Mouse (Mus musculus) small intestine, adult 2 months (tissue): ENCODE results near the gene Krtap8-1. TPM values are rescaled to one million over a fixed set of nuclear protein-coding genes. Genes with fewer than 3 reads are reported as not detected.

ENCODE experiments used
- H3K27ac ChIP-seq: fragments of 200-500 bp; 2 replicates; pipeline ENCODE4 v1.5.1; 2012; ENCODE audit warnings: low read depth, low read length, control low read depth, inconsistent platforms; ENCODE audit not compliant: insufficient read depth
- H3K27me3 ChIP-seq: fragments of 200-500 bp; 2 replicates; pipeline ENCODE4 v1.6.1; 2012; ENCODE audit warnings: mild to moderate bottlenecking, moderate library complexity, low read length, inconsistent platforms; ENCODE audit not compliant: control insufficient read depth, insufficient read depth
- H3K36me3 ChIP-seq: fragments of 200-500 bp; 2 replicates; pipeline ENCODE4 v1.6.1; 2012; ENCODE audit warnings: mild to moderate bottlenecking, low read length, control low read depth, inconsistent platforms; ENCODE audit not compliant: control insufficient read depth, insufficient read depth
- H3K4me1 ChIP-seq: fragments of 200-500 bp; 2 replicates; pipeline ENCODE4 v1.6.1; 2012; ENCODE audit warnings: low read length, inconsistent platforms, mixed read lengths; ENCODE audit not compliant: control insufficient read depth, insufficient read depth, insufficient read length
- H3K4me3 ChIP-seq: fragments of 200-500 bp; 2 replicates; pipeline ENCODE4 v1.5.1; 2012; ENCODE audit warnings: low read depth, mild to moderate bottlenecking, control low read depth, inconsistent platforms, low read length, moderate library complexity
- CTCF ChIP-seq: fragments of 200-500 bp; IDR thresholded peaks from 2 replicates; pipeline ENCODE4 v1.5.1; 2012; ENCODE audit warnings: low read depth, mild to moderate bottlenecking, control low read depth, inconsistent platforms, low read length, moderate library complexity, mixed read lengths; ENCODE audit not compliant: insufficient replicate concordance, insufficient read length; ENCODE audit errors: extremely low read depth
- POLR2A ChIP-seq: fragments of 200-500 bp; IDR thresholded peaks from 2 replicates; pipeline ENCODE4 v1.6.1; 2012; ENCODE audit warnings: low read depth, mild to moderate bottlenecking, control low read depth, inconsistent platforms, low read length, moderate library complexity
- WGBS: fragments of 180-500 bp; shearing (Covaris S2); methylation state at CpG from one replicate; pipeline ENCODE4 v1.1.7; 2018; 5-methylcytosine and 5-hydroxymethylcytosine counted together
- polyA plus RNA-seq: library from polyadenylated mRNA; depleted of rRNA; stranded (reverse); fragments of >200 nt; gene quantifications from 2 replicates; pipeline ENCODE4 v1.2.3, GENCODE M21; 2012; rRNA removed

The Krtap8-1 gene
- polyA plus RNA-seq, 1 experiment = not detected

DNA sequence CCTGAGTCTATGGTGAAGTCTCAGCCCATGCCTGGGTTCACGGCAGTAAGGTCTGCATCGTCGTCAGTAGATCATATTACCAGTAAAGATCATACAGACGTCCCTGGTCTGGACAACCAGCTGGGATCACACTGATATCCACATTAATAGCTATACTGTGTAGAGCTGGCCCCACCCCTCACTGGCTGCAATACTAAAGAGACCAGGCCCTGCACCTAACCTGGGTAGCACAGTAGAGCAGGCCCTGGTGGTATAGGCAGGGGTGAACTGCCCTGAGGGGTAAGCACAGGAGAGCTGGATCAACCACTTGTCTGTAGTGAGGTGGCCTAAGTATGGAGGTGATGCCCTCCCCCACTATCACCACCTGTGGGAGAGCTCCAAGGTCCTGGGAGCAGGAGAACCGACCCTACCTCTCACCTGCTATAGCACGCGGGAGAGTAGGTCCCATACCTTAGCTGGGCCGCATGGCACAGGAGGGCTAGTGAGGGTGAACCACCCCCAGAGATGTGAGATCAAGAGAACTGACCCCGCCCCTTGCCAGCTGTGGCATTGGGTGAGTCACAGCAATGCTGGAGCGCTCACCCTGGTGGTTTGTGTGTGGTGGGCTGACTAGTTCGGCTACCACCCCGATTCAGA is 10.0 kb downstream of the Krtap8-1 start:
- 85% methylated on average over 12 of the region's 12 CpGs for WGBS
- Histone ChIP-seq H3K27ac (no peak overlapping the region), H3K4me1 (no peaks in the 10 kb centered on the region), H3K4me3 (no peak overlapping the region), H3K36me3 (no peaks in the 10 kb centered on the region), H3K27me3 (no peaks in the 10 kb centered on the region)
- TF ChIP-seq POLR2A = no peak
- TF ChIP-seq CTCF = no peak

DNA sequence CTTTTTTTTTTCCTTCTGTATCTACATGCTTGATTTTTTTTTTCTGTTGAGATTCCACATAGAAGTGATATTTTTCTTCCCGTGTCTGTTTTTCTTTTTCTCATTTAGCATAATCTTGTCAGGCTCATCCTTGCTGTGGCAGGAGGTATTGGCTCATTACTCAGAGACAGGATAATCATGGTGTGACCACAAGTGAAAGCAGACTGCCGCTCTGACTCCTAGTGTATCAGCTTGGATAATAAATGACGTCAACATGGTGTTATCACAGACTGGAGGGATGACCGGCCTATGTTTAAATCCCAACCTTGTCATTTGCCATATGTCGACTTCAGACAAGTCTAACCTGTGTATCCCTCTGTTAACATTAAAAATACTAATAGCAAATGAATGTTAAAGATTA is 26.6 kb downstream of the Krtap8-1 start:
- TF ChIP-seq CTCF (no peak), POLR2A (no peak)
- Histone ChIP-seq H3K27ac (no peak overlapping the region), H3K4me1 (no peaks in the 10 kb centered on the region), H3K27me3 (no peaks in the 10 kb centered on the region), H3K36me3 (no peaks in the 10 kb centered on the region), H3K4me3 (no peak overlapping the region)
- 64% methylated on average over 5 of the region's 5 CpGs for WGBS

Other genes starting within 250 kb of the Krtap8-1 start
- not detected in 2 replicates for gene Krtap21-1, start 84.1 kb downstream of the Krtap8-1 start, polyA plus RNA-seq
- gene Krtap6-2, start 67.8 kb downstream of the Krtap8-1 start, polyA plus RNA-seq = not detected in 2 replicates
- not detected in 2 replicates for gene Krtap7-1, start 20.4 kb upstream of the Krtap8-1 start, polyA plus RNA-seq
- not detected in 2 replicates for gene Krtap11-1, start 83.2 kb upstream of the Krtap8-1 start, polyA plus RNA-seq